Mouse (Mus musculus) brain, embryonic 14.5 days (tissue): ENCODE measurements around the gene Dand5.

Experiments
- CTCF ChIP-seq: fragments of 200-500 bp; IDR thresholded peaks from 2 replicates; pipeline ENCODE4 v1.5.1; 2012; ENCODE audit warnings: inconsistent platforms, mild to moderate bottlenecking, moderate library complexity, borderline replicate concordance; ENCODE audit not compliant: insufficient read depth, insufficient read length; ENCODE audit errors: extremely low read depth
- POLR2A ChIP-seq: fragments of 200-500 bp; IDR thresholded peaks from 2 replicates; pipeline ENCODE4 v1.6.1; 2012; ENCODE audit warnings: mild to moderate bottlenecking, inconsistent platforms, borderline replicate concordance; ENCODE audit not compliant: poor library complexity, insufficient read depth, insufficient read length, severe bottlenecking; ENCODE audit errors: extremely low read depth

DNA sequence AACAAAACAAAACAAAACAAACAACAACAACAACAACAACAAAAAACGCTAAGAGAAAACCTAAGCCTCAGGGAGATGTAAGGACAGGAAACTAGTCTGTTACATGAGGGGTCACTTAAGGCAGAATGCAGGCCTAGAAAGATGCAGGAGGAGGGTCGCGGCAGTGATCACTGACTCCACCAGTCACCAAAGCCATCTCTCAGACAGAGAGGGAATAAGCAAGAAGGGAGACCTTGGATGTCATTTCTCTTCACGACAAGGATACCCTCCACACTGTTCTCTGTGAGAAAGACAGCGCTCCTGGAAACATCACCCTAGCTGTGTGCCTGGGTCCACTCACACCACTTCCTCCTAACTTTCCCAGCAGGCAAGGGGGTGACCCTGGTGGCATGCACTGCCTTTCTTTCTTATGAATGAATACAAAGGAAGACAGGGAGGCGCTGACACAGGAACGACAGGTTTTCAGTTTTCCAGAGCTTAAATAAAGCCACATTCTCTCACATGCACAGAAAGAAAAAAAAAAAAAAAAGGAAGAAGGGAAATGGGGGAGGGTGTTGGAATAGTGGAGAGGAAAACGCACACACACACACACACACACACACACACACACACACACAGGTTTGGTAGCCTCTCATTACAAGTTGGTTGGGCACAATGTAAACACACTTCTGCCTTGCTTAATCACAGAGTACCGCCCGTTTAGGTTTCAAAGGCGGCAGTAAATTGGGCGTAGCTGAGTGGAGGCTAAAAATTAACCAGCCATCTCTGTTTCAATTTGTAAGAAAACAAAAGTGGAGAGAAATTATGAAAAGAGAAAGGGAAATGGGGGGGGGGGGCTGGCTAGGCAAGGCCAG lies 52.3 kb downstream of the Dand5 start:
- TF ChIP-seq CTCF (no peak), POLR2A (no peak)
